Mouse (Mus musculus): Measurements from ENCODE around the gene Nfe2. TPM values are rescaled to one million over a fixed set of nuclear protein-coding genes. Genes with fewer than 3 reads are reported as not detected.
A peak's percentile ranks its signal among the peaks of the same experiment; 100 is the strongest.

Nfe2 gene
- total RNA-seq (2015; ENCODE audit: low replicate concordance): 368 and 436 TPM in 2 replicates
- total RNA-seq (2017; ENCODE audit: low replicate concordance): 353 and 370 TPM in 2 replicates

GRCm38 (mm10) chr15:103257790-103258728, at the start of gene Nfe2:
TSS of gene Nfe2 (minus strand) at chr15:103258403.
- ATAC-seq (replicated peaks; ENCODE audit: low FRiP score, poor library complexity, severe bottlenecking): peak; percentile 82

- peak; percentile 71 for ATAC-seq (replicated peaks; ENCODE audit: low FRiP score, poor library complexity, severe bottlenecking)
Measured at GRCm38 (mm10) chr15:103307125-103307524, 48.9 kb upstream of the Nfe2 start.

- ATAC-seq (replicated peaks; ENCODE audit: low FRiP score, poor library complexity, severe bottlenecking): no peak
Measured at GRCm38 (mm10) chr15:103305792-103306645, 47.8 kb upstream of the Nfe2 start.

- ATAC-seq (replicated peaks; ENCODE audit: low FRiP score, poor library complexity, severe bottlenecking): peak; percentile 55
Measured at GRCm38 (mm10) chr15:103305070-103305678, 47.0 kb upstream of the Nfe2 start.

- ATAC-seq (replicated peaks; ENCODE audit: low FRiP score, poor library complexity, severe bottlenecking): no peak
Measured at GRCm38 (mm10) chr15:103304616-103304969, 46.4 kb upstream of the Nfe2 start.

GRCm38 (mm10) chr15:103303916-103304615, 45.9 kb upstream of the Nfe2 start:
- no peak for ATAC-seq (replicated peaks; ENCODE audit: low FRiP score, poor library complexity, severe bottlenecking)

GRCm38 (mm10) chr15:103302341-103303021, 44.3 kb upstream of the Nfe2 start:
- ATAC-seq (replicated peaks; ENCODE audit: low FRiP score, poor library complexity, severe bottlenecking): no peak

- no peak for ATAC-seq (replicated peaks; ENCODE audit: low FRiP score, poor library complexity, severe bottlenecking)
Measured at GRCm38 (mm10) chr15:103301547-103302340, 43.5 kb upstream of the Nfe2 start.

GRCm38 (mm10) chr15:103301046-103301445, 42.8 kb upstream of the Nfe2 start:
- no peak for ATAC-seq (replicated peaks; ENCODE audit: low FRiP score, poor library complexity, severe bottlenecking)

GRCm38 (mm10) chr15:103300560-103300959, 42.4 kb upstream of the Nfe2 start:
- ATAC-seq (replicated peaks; ENCODE audit: low FRiP score, poor library complexity, severe bottlenecking): no peak

GRCm38 (mm10) chr15:103300067-103300471, 41.9 kb upstream of the Nfe2 start:
- no peak for ATAC-seq (replicated peaks; ENCODE audit: low FRiP score, poor library complexity, severe bottlenecking)

- no peak for ATAC-seq (replicated peaks; ENCODE audit: low FRiP score, poor library complexity, severe bottlenecking)
Measured at GRCm38 (mm10) chr15:103299644-103300043, 41.4 kb upstream of the Nfe2 start.

- no peak for ATAC-seq (replicated peaks; ENCODE audit: low FRiP score, poor library complexity, severe bottlenecking)
Measured at GRCm38 (mm10) chr15:103298861-103299616, 40.8 kb upstream of the Nfe2 start.

GRCm38 (mm10) chr15:103298026-103298425, 39.8 kb upstream of the Nfe2 start:
- ATAC-seq (replicated peaks; ENCODE audit: low FRiP score, poor library complexity, severe bottlenecking): no peak

- ATAC-seq (replicated peaks; ENCODE audit: low FRiP score, poor library complexity, severe bottlenecking): no peak
Measured at GRCm38 (mm10) chr15:103297313-103297712, 39.1 kb upstream of the Nfe2 start.

GRCm38 (mm10) chr15:103295851-103296250, 37.6 kb upstream of the Nfe2 start:
- ATAC-seq (replicated peaks; ENCODE audit: low FRiP score, poor library complexity, severe bottlenecking): no peak

GRCm38 (mm10) chr15:103294649-103295048, 36.4 kb upstream of the Nfe2 start:
- no peak for ATAC-seq (replicated peaks; ENCODE audit: low FRiP score, poor library complexity, severe bottlenecking)

Measured in erythroid progenitor cell, adult 5-6 weeks (primary cell).